Mouse (Mus musculus) kidney, postnatal 0 days (tissue): Measurements from ENCODE around the gene Olfr657. TPM values are rescaled to one million over a fixed set of nuclear protein-coding genes. Genes with fewer than 3 reads are reported as not detected.

Experiments
- ATAC-seq: fragments of 200-750 bp; cut with Nextera tagmentation; replicated peaks from 2 replicates; pipeline ENCODE4 v1.8.0; 2017; ENCODE audit warnings: low read depth, moderate number of reproducible peaks, moderate TSS enrichment, moderate library complexity; ENCODE audit not compliant: low FRiP score
- DNase-seq: peaks from one replicate; pipeline ENCODE4 v3.0.0-alpha.2; 2016; ENCODE audit warnings: low spot score
- H3K27ac ChIP-seq: fragments of 300-500 bp; sonication (generic); 2 replicates; pipeline ENCODE4 v1.5.1; 2014; ENCODE audit warnings: mild to moderate bottlenecking
- H3K27me3 ChIP-seq: fragments of 300-500 bp; sonication (generic); 2 replicates; pipeline ENCODE4 v1.6.1; 2014; ENCODE audit warnings: low read length, mixed read lengths; ENCODE audit not compliant: insufficient read depth
- H3K36me3 ChIP-seq: fragments of 300-500 bp; sonication (generic); 2 replicates; pipeline ENCODE4 v1.6.1; 2014; ENCODE audit warnings: low read length, mixed read lengths; ENCODE audit not compliant: insufficient read depth
- H3K4me1 ChIP-seq: fragments of 300-500 bp; sonication (generic); replicated peaks from 2 replicates; pipeline ENCODE4 v1.6.1; 2014; ENCODE audit warnings: antibody characterized with exemption, low read length, mixed read lengths; ENCODE audit not compliant: insufficient read depth
- H3K4me2 ChIP-seq: fragments of 300-500 bp; sonication (generic); 2 replicates; pipeline ENCODE4 v1.6.1; 2014; ENCODE audit warnings: mild to moderate bottlenecking, low read length, moderate library complexity, mixed read lengths
- H3K4me3 ChIP-seq: fragments of 300-500 bp; sonication (generic); replicated peaks from 2 replicates; pipeline ENCODE4 v1.5.1; 2014; ENCODE audit warnings: low read depth, low read length
- H3K9ac ChIP-seq: fragments of 300-500 bp; sonication (generic); 2 replicates; pipeline ENCODE4 v1.6.1; 2014; ENCODE audit warnings: low read depth, low read length
- H3K9me3 ChIP-seq: fragments of 300-500 bp; sonication (generic); replicated peaks from 2 replicates; pipeline ENCODE4 v1.6.1; 2016; ENCODE audit warnings: low read length, inconsistent platforms, mixed read lengths
- CTCF ChIP-seq: IDR thresholded peaks from 2 replicates; pipeline ENCODE4 v1.5.1; 2016; ENCODE audit warnings: antibody characterized with exemption, low read depth, mild to moderate bottlenecking, moderate library complexity
- WGBS: fragments of 180-500 bp; shearing (Covaris S2); extraction: QIAGEN DNeasy Blood & Tissue Kit; methylation state at CpG from one replicate; pipeline ENCODE4 v1.1.7; 2014; 5-methylcytosine and 5-hydroxymethylcytosine counted together
- polyA plus RNA-seq: library from polyadenylated mRNA; unstranded; fragments of >200 nt; fragmentation: Nextera tagmentation; extraction: Ambion mirVana; gene quantifications from 2 replicates; pipeline ENCODE4 v1.2.1, GENCODE M21; 2015

Olfr657 gene
- polyA plus RNA-seq, 1 experiment from 2014 or later = not detected

DNA sequence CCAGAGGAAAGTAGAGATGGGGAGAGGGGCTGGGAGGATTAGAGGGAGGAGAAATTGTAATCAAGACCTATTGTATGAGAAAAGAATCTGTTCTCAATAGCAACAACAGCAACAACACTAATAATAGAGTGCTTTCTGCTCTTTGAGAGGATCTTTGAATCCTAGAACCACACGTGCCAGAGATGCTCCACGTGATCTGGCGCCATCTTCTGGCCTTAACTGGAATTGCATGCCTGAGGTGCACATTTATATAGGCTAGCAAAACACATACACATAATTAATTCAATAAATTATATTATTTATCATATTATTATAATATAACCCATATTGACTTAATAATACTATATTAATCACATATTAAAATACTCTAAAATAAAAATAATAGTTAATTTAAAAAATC is 21.4 kb upstream of the Olfr657 start:
- peak; percentile 70 for TF ChIP-seq CTCF
- Histone ChIP-seq H3K36me3 (no peaks in the 10 kb centered on the region), H3K4me1 (no peaks in the 10 kb centered on the region), H3K4me2 (no peak overlapping the region), H3K9ac (no peak overlapping the region), H3K4me3 (no peak overlapping the region), H3K9me3 (no peaks in the 10 kb centered on the region), H3K27ac (no peak overlapping the region), H3K27me3 (no peaks in the 10 kb centered on the region)
- DNase-seq (peak; percentile 35), ATAC-seq (no peak)
- 11% methylated on average over 3 of the region's 3 CpGs for WGBS

DNA sequence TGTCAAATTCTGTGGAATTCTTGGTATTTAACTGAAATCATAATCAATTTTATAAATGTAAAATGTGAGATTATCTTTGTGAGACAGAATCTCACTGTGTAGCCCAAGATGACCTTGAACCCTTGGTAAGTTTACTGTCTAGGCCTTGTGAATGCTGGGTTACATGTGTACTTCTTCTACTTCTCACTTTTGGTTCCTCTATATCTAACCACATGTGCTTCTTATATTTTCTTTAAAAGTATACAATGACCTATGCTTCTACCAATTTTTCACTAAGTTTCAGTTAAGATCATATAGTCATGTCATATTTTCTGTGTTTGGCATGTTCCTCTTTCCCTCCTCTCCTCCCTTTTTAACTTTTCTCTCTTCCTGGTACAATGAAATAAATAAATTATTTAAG is 19.9 kb upstream of the Olfr657 start:
- TF ChIP-seq CTCF = no peak
- H3K9ac ChIP-seq = no peak overlapping the region
- no peak for DNase-seq
- H3K27ac ChIP-seq = no peak overlapping the region
- H3K36me3 ChIP-seq = no peaks in the 10 kb centered on the region
- no peak for ATAC-seq
- H3K9me3 ChIP-seq = no peaks in the 10 kb centered on the region
- no peaks in the 10 kb centered on the region for H3K27me3 ChIP-seq
- no peaks in the 10 kb centered on the region for H3K4me1 ChIP-seq
- H3K4me3 ChIP-seq = no peak overlapping the region
- no peak overlapping the region for H3K4me2 ChIP-seq

DNA sequence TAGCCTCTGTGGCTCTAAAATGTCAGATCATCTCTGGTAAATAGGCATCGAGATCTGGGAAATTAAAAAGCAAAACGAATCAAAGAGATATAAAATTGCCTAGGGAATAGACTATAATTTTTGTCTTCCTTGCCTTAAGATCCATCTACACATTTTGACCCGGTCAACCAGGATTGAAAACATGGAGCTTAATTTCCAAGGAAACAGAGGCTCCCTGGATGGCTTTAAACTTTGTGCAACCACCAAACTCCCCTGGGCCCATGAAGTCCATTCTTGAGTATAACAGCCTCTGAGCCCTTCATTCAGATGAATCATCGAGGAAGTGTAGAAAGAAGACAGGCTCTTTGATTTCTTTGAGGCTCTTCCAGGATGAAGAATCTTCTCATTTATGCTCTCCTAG is 10.9 kb upstream of the Olfr657 start, which contains the start of gene Olfr656:
Gene Olfr656, plus strand, starts transcription at position 301 of the 400 bp plus-strand sequence.
- H3K9me3 ChIP-seq = no peaks in the 10 kb centered on the region
- no peak for TF ChIP-seq CTCF
- WGBS = 82% methylated on average over 4 of the region's 4 CpGs
- H3K4me1 ChIP-seq = no peaks in the 10 kb centered on the region
- H3K4me2 ChIP-seq = no peak within 1 kb of the TSS
- H3K27me3 ChIP-seq = no peaks in the 10 kb centered on the region
- no peak within 1 kb of the TSS for H3K27ac ChIP-seq
- no peak within 1 kb of the TSS for H3K9ac ChIP-seq
- no peak within 1 kb of the TSS for H3K4me3 ChIP-seq
- ATAC-seq (no peak), DNase-seq (no peak)
- H3K36me3 ChIP-seq = no peaks in the 10 kb centered on the region

DNA sequence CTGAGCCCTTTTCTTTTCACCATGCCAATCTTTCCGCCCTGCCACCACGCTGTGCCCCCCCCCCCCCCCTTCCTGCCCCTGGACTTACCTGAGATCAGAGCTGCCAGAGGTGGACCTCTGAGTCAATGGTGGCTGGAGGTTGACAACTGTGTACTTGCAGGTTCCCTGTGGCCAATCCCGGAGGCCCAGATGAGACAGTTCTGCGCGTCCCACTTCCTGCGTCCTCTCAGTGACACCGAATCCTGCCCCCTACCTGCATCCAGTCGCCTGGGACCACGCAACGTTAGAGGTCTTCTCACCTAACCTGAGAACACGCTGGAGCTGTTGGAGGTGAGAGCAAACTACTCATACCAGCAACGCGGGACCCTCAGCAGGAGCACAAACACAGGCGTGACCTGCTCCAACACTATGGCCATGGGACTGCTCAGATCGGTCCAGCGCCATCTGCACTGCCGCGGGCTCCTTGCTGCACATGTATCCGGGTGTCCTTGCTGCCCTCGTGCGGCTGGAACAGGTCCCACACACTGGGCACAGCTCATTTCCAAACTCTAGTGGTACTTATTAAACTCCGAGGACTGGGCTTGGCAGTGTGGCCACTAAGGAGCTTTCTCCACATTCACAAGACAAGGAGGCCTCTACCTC is 22.4 kb downstream of the Olfr657 start, which contains the start of gene Olfr658:
Gene Olfr658, minus strand, starts transcription at position 465 of the 642 bp plus-strand sequence.
- no peak within 1 kb of the TSS for H3K9ac ChIP-seq
- H3K27me3 ChIP-seq = no peaks in the 10 kb centered on the region
- peak within 1 kb of the TSS; percentile 40; the same call in 1 of the 2 replicates for H3K4me2 ChIP-seq
- peak; percentile 65 for TF ChIP-seq CTCF
- H3K9me3 ChIP-seq = no peaks in the 10 kb centered on the region
- WGBS = 41% methylated on average over 21 of the region's 22 CpGs
- peak; percentile 59 for DNase-seq
- no peak within 1 kb of the TSS for H3K27ac ChIP-seq
- no peak within 1 kb of the TSS for H3K4me3 ChIP-seq
- peak; percentile 87 for ATAC-seq
- H3K4me1 ChIP-seq = no peaks in the 10 kb centered on the region
- no peaks in the 10 kb centered on the region for H3K36me3 ChIP-seq

DNA sequence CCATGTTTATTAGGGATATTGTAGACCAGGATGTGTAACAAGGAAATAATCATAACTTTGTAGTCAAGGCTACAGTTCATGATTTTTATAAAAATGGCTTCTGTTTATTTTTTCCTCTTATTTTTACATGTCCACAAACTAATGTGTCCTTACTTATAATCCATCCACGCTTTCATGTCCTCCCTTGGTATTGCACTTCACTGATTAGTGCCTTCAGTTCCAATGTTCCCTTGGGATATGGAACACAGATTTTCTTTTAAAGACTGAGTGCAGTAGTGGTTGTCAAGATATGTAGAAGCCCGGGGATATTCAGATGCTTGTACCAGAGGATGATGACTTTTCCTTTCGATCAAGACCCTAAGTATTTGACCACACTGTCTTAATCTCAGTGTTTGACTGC is 41.9 kb downstream of the Olfr657 start, which contains the start of gene Olfr659:
Gene Olfr659, plus strand, starts transcription at position 301 of the 400 bp plus-strand sequence.
- Histone ChIP-seq H3K4me2 (no peak within 1 kb of the TSS), H3K27me3 (no peaks in the 10 kb centered on the region), H3K9ac (no peak within 1 kb of the TSS), H3K9me3 (no peaks in the 10 kb centered on the region), H3K4me3 (no peak within 1 kb of the TSS), H3K4me1 (no peaks in the 10 kb centered on the region), H3K27ac (no peak within 1 kb of the TSS), H3K36me3 (no peaks in the 10 kb centered on the region)
- TF ChIP-seq CTCF = no peak
- DNase-seq = no peak
- ATAC-seq = no peak
- WGBS = 94% methylated on average over 3 of the region's 3 CpGs

DNA sequence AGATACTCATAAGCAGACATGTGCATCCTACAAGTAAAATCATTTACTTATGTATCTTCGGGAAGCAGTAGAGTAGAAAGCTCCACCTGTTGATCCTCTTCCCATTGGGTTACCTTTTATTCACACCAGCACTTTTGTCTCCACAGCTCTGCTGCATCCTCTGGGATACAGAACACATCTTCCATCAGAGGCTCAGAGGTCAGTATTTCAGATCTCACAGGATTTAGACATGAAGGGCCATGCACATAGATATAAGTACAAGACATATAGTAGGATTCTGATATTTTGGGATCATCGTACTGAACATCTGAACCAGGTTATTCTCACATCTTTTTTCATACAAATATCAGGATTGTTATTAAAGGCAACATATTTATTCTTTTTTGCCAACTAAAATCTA is 61.6 kb downstream of the Olfr657 start, which contains the start of gene Olfr661:
Gene Olfr661, plus strand, starts transcription at position 301 of the 400 bp plus-strand sequence.
- no peak for DNase-seq
- no peak within 1 kb of the TSS for H3K4me2 ChIP-seq
- no peaks in the 10 kb centered on the region for H3K27me3 ChIP-seq
- H3K36me3 ChIP-seq = no peaks in the 10 kb centered on the region
- no peaks in the 10 kb centered on the region for H3K9me3 ChIP-seq
- 93% methylated on average over 2 of the region's 2 CpGs for WGBS
- no peak within 1 kb of the TSS for H3K27ac ChIP-seq
- H3K9ac ChIP-seq = no peak within 1 kb of the TSS
- H3K4me3 ChIP-seq = no peak within 1 kb of the TSS
- H3K4me1 ChIP-seq = no peaks in the 10 kb centered on the region
- no peak for TF ChIP-seq CTCF
- no peak for ATAC-seq

Other genes with a start within 250 kb of the Olfr657 start
- 0.10 and 0.13 TPM in 2 replicates for gene Trim30c, start 224.0 kb upstream of the Olfr657 start, polyA plus RNA-seq
- gene Trim30a, start 159.6 kb upstream of the Olfr657 start, polyA plus RNA-seq = 3.7 and 4.5 TPM in 2 replicates
- gene Trim30d, start 116.9 kb upstream of the Olfr657 start, polyA plus RNA-seq = 0.78 and 1.2 TPM in 2 replicates
- not detected in 2 replicates for gene Olfr651, start 74.7 kb upstream of the Olfr657 start, polyA plus RNA-seq
- gene Olfr652, start 63.9 kb upstream of the Olfr657 start, polyA plus RNA-seq = not detected in 2 replicates
- not detected in 2 replicates for gene Olfr653, start 47.5 kb upstream of the Olfr657 start, polyA plus RNA-seq
- gene Olfr654, start 37.8 kb upstream of the Olfr657 start, polyA plus RNA-seq = not detected in 2 replicates
- gene Olfr655, start 23.0 kb upstream of the Olfr657 start, polyA plus RNA-seq = not detected in 2 replicates
- not detected in 2 replicates for gene Olfr656, start 10.8 kb upstream of the Olfr657 start, polyA plus RNA-seq
- gene Olfr658, start 22.5 kb downstream of the Olfr657 start, polyA plus RNA-seq = 0.04 TPM in 1 of 2 replicates, not detected in the other
- not detected in 2 replicates for gene Olfr659, start 42.0 kb downstream of the Olfr657 start, polyA plus RNA-seq
- not detected in 2 replicates for gene Olfr661, start 61.7 kb downstream of the Olfr657 start, polyA plus RNA-seq
- gene Usp17le, start 152.7 kb downstream of the Olfr657 start, polyA plus RNA-seq = not detected in 2 replicates
- not detected in 2 replicates for gene Usp17lb, start 217.8 kb downstream of the Olfr657 start, polyA plus RNA-seq
- gene Usp17la, start 232.2 kb downstream of the Olfr657 start, polyA plus RNA-seq = not detected in 2 replicates